Mouse (Mus musculus): ENCODE measurements around the gene Dag1. TPM values are rescaled to one million over a fixed set of nuclear protein-coding genes. Genes with fewer than 3 reads are reported as not detected.
"Not testable (repeated sequence)": the region's sequence is repeated elsewhere in the genome, so short reads cannot be mapped to it uniquely, and the experiment has no call there.

The Dag1 gene
- polyA plus RNA-seq, 1 experiment from 2014 or later: 71.1 TPM

DNA sequence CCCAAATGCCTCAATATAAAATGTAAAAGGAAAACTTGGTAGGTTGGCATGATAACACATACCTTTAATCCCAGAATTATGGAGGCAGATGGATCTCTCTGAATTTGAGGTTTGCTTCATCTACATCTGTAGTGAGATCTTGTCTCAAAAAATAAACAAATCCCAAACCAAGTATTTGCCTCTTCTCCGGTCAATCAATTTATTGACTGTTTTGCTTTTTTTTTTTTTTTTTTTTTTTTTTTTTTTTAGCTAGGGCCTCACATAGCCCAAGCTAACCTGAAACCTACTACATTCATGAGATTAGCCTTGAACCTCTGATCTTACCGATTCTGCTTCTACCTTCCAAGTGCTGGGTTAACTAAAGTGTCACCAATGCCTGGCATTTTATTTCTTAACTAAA is 25.6 kb upstream of the Dag1 start:
- 72% methylated on average over 2 of the region's 2 CpGs for WGBS
- H3K4me3 ChIP-seq: peak overlapping the region; percentile 67

DNA sequence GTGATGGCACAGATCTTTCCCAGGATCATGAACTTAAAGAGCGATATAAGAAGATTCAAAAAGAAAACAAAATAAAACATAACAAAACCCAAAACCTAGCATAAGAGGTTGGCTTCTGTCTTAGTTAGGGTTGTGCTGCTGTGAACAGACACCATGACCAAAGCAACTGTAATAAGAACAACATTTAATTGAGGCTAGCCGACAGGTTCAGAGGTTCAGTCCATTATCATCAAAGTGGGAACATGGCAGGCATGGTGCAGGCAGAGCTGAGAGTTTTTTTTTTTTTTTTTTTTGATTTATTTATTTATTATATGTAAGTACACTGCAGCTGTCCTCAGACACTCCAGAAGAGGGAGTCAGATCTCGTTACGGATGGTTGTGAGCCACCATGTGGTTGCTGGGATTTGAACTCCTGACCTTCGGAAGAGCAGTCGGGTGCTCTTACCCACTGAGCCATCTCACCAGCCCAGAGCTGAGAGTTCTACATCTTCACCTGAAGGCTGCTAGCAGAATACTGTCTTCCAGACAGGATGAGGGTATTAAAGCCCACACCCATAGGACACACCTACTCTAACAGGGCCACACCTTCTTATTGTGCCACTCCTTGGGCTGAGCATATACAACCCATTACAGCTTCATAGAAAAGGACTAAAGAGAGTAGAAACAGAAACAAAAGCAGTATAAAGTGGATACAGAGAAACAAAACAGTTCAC is 23.9 kb upstream of the Dag1 start:
- H3K36me3 ChIP-seq; H3K27ac ChIP-seq (replicated peaks); DNase-seq (ENCODE audit: low spot score); H3K27me3 ChIP-seq (ENCODE audit: low read depth, poor library complexity, severe bottlenecking); H3K4me3 ChIP-seq; H3K9me3 ChIP-seq (replicated peaks): not testable (repeated sequence)
- 74% methylated on average over 6 of the region's 6 CpGs for WGBS
- H3K4me1 ChIP-seq: peaks cover 16% of the 10 kb centered on the region

More for the DNA sequence above, 25.6 kb upstream of the Dag1 start:
- Histone ChIP-seq H3K27me3 (ENCODE audit: low read depth, poor library complexity, severe bottlenecking) (no peaks in the 10 kb centered on the region), H3K36me3 (peaks cover 7% of the 10 kb centered on the region), H3K4me1 (peaks cover 16% of the 10 kb centered on the region), H3K27ac (replicated peaks) (peak overlapping the region; percentile 92), H3K9me3 (replicated peaks) (no peaks in the 10 kb centered on the region)
- DNase-seq (ENCODE audit: low spot score): no peak

DNA sequence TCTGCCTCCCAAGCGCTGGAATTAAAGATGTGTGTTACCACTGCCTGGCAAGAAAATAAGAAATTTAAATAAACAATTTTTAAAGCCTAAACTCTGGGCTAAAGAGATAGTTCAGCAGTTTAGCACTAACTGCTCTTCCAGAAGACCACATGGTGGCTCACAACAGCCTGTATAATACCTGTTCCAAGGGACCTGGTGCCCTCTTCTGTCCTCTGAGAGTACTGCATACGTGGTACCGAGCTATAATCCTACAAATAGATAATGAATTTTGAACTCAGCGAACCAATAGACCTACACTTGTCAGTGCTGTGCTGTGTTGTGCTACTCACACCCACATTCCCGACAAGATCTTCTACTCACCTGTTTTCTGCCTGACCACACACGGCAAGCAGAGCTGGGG is 20.7 kb upstream of the Dag1 start:
- DNase-seq (ENCODE audit: low spot score): peak; percentile 62
- no peaks in the 10 kb centered on the region for H3K27me3 ChIP-seq (ENCODE audit: low read depth, poor library complexity, severe bottlenecking)
- no peak overlapping the region for H3K27ac ChIP-seq (replicated peaks)
- no peak overlapping the region for H3K4me3 ChIP-seq
- 13% methylated on average over 6 of the region's 6 CpGs for WGBS
- no peaks in the 10 kb centered on the region for H3K36me3 ChIP-seq
- H3K4me1 ChIP-seq: peaks cover under 1% of the 10 kb centered on the region; the same call in 1 of the 2 replicates
- H3K9me3 ChIP-seq (replicated peaks): no peaks in the 10 kb centered on the region

DNA sequence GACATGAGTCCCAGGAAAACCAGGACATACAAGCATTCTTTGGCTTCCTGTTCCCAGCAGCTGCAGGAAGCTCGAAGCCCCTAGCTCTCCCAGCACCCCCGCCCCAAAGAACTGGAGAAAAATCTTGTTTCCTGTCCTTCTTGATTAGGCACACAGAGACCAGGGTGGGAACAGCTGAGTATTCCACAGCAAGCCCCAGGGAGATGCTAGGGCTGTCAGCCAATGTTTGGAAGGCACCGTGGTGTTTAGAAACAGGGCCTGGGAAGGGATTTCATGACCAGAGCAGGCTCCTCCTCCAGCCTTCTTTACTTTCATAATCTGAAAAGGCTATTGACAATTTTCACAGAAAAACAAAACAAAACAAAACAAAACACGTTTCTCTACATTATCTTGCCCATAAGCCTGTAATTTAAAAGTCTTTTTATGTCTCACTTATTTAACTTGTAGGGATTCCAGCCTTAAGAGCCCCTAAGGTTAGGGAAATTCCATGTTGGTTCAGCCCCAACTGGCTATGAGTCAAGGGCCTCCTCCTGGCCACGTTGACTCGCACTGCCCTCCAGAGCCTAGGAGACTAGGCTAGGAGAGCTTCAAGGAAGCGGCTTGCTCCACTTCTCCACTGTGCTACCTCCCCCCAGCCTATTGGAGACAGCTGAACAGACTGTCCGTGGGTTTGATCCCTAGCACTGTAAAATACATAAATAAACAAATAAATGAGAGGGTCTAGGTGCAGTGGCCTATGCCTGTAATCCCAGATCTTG is 16.5 kb upstream of the Dag1 start:
- H3K4me1 ChIP-seq: no peaks in the 10 kb centered on the region
- H3K27ac ChIP-seq (replicated peaks): no peak overlapping the region
- H3K36me3 ChIP-seq: no peaks in the 10 kb centered on the region
- no peaks in the 10 kb centered on the region for H3K27me3 ChIP-seq (ENCODE audit: low read depth, poor library complexity, severe bottlenecking)
- no peaks in the 10 kb centered on the region for H3K9me3 ChIP-seq (replicated peaks)
- WGBS: 57% methylated on average over 8 of the region's 8 CpGs
- H3K4me3 ChIP-seq: no peak overlapping the region
- no peak for DNase-seq (ENCODE audit: low spot score)

DNA sequence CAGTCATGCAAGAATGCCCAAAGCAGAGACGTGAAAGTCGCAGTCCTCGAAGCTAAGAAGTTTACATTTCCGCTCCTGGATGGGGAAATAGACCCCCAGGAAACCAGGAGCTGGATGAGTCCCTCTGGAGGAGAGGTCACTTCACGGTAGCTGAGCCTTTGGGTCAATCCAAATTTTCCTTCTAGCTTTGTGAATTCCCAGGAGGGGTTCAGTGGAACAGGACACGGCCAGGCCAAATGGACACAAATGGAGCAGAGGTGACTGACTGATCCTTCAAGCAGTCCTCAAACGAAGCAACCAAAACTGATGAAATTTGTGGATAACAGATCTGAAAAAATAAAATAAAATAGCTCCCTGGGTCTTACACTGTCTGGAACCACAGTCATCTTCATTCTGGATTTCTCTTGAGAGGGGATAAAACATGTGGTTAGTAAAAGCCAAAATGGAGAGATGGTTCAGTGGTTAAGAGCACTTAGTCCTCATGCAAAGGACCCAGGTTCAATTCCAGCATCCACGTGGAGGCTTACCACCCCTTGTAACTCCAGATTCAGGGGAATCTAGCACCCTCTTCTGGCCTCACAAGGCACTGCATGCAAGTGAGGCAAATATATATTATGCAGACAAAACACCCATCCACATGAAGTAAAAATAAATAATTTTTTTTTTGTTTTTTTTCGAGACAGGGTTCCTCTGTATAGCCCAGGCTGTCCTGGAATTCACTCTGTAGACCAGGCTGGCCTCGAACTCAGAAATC is 15.1 kb upstream of the Dag1 start:
- H3K9me3 ChIP-seq (replicated peaks): no peaks in the 10 kb centered on the region
- peak; percentile 33 for DNase-seq (ENCODE audit: low spot score)
- no peaks in the 10 kb centered on the region for H3K36me3 ChIP-seq
- WGBS: 62% methylated on average over 10 of the region's 10 CpGs
- H3K27me3 ChIP-seq (ENCODE audit: low read depth, poor library complexity, severe bottlenecking): no peaks in the 10 kb centered on the region
- H3K4me1 ChIP-seq: no peaks in the 10 kb centered on the region
- no peak overlapping the region for H3K27ac ChIP-seq (replicated peaks)
- H3K4me3 ChIP-seq: no peak overlapping the region

DNA sequence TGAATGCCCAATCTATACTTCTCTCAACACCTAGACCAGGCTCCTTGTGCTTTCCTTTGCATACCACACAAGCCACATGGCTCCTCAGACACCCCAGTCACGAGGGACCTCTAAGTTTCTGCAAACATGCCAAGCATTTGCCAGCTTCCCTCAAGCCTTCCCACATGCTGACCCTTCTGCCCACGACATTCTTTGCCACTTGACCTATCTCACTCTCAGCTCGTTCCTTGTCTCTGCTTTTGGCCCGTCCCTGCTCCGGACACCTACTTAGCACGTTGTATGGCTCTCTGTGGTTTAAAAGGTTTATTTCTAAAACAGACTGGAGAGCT is 11.5 kb upstream of the Dag1 start:
- 72% methylated on average over 6 of the region's 6 CpGs for WGBS
- DNase-seq (ENCODE audit: low spot score): no peak
- H3K36me3 ChIP-seq: no peaks in the 10 kb centered on the region
- 0 out of 2 replicates have a peak, but pooled peaks cover 8% of the 10 kb centered on the region for H3K4me1 ChIP-seq
- no peak overlapping the region for H3K27ac ChIP-seq (replicated peaks)
- H3K4me3 ChIP-seq: no peak overlapping the region
- H3K27me3 ChIP-seq (ENCODE audit: low read depth, poor library complexity, severe bottlenecking): no peaks in the 10 kb centered on the region
- no peaks in the 10 kb centered on the region for H3K9me3 ChIP-seq (replicated peaks)

DNA sequence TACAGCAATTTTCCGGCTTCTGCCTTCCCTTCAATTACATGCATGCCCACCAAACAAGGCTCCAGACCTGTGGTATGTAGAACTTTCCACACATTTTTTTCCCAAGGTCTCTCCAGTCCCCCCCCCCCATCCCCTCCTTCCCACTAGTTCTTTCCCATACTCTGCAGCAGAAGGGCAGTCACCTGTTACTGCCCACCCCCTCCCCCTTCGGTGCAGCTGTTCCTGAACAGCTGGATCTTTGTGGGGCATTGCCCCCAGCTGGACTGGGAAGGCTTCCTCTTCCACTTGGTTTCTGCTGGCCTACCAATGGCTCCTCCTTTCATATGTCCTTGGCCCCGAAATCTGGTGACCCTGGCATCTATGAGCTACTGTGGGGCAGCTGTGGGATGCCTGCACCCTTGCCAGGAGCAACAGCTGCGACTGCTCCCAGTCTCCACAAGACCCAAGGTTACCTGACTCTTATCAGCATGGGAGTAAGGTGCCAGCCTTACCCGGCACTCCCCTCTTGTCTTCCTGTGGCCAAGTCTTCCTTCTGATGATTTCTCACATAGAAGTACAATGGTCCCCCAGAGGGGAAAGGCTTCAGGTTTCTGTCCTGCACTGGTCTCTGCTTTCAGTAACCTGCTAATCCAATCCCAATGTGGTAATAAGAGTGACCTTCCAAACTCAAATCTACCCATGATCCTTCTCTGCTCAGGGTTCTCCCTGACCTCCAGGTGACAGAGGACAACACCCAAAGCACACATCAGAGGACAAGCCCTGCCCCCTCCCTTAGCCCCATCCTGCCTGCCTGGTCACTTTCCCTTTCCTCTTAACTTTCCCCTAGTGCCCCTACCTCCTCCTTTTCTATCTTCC is 10.9 kb upstream of the Dag1 start:
- no peak for DNase-seq (ENCODE audit: low spot score)
- no peaks in the 10 kb centered on the region for H3K27me3 ChIP-seq (ENCODE audit: low read depth, poor library complexity, severe bottlenecking)
- 0 out of 2 replicates have a peak, but pooled peaks cover 8% of the 10 kb centered on the region for H3K4me1 ChIP-seq
- H3K36me3 ChIP-seq: no peaks in the 10 kb centered on the region
- H3K9me3 ChIP-seq (replicated peaks): no peaks in the 10 kb centered on the region
- H3K4me3 ChIP-seq: no peak overlapping the region
- WGBS: 78% methylated on average over 5 of the region's 5 CpGs
- no peak overlapping the region for H3K27ac ChIP-seq (replicated peaks)

DNA sequence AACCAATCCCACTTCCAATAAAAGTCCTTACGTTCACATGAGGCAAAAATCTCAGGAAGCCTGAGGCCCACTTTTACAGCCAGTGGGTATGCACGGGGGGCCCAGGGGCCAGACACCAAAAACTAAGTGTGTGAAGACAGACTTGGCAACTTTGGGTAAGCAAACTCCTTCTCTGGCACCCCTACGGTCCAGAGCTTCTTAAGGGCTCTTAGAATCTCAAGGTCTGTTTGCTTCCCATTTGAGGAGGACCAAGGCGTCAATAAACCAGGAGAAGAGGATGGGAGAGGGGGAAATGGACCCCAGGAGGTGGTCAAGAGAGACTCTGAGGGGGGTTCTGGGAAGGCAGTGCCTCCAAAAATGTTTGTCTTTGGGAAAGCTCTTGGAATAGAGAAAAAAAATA is 9.7 kb upstream of the Dag1 start:
- 0 out of 2 replicates have a peak, but pooled peaks cover 8% of the 10 kb centered on the region for H3K4me1 ChIP-seq
- no peaks in the 10 kb centered on the region for H3K27me3 ChIP-seq (ENCODE audit: low read depth, poor library complexity, severe bottlenecking)
- no peak overlapping the region for H3K27ac ChIP-seq (replicated peaks)
- no peak for DNase-seq (ENCODE audit: low spot score)
- H3K9me3 ChIP-seq (replicated peaks): no peaks in the 10 kb centered on the region
- 74% methylated on average over 4 of the region's 4 CpGs for WGBS
- H3K36me3 ChIP-seq: no peaks in the 10 kb centered on the region
- no peak overlapping the region for H3K4me3 ChIP-seq

DNA sequence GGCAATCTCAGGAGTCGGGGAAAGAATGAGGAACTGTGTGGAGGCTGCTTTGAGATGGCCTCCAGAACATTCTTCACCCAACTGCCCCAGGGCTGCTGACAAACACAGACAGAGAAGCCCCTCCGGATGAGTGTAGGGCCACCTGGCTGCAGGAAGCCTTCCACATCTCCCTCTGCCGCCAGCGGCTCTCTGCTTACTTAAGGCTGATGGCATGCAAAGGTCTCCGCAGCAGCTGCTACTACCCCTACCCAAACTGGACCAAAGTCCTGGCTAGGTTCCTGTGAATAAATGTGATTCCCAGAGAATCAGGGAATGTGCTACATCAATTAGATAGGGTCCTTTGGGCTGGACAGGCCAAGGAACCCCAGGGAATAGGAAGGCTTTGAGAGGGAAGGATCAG is 8.9 kb upstream of the Dag1 start:
- H3K9me3 ChIP-seq (replicated peaks): no peaks in the 10 kb centered on the region
- no peak overlapping the region for H3K4me3 ChIP-seq
- 80% methylated on average over 5 of the region's 5 CpGs for WGBS
- 0 out of 2 replicates have a peak, but pooled peaks cover 8% of the 10 kb centered on the region for H3K4me1 ChIP-seq
- no peaks in the 10 kb centered on the region for H3K27me3 ChIP-seq (ENCODE audit: low read depth, poor library complexity, severe bottlenecking)
- no peak overlapping the region for H3K27ac ChIP-seq (replicated peaks)
- no peaks in the 10 kb centered on the region for H3K36me3 ChIP-seq
- DNase-seq (ENCODE audit: low spot score): no peak

DNA sequence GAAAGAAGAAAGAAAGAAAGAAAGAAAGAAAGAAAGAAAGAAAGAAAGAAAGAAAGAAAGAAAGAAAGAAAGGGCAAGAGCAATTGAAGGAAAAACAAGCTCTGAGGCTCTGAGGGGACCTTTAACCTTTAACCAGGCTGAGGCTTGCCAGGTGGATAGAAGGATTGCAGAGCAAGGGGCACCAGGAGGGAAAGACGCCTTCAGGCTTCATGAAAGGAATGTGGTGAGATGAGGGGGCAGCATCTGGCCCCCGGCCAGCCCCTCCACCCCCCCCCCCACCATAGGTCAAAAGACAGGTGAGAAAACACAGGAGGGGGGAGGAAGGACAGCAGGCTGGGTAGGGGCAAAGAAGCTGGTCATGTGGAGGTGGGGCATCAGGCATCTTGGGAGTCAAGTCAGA is 8.2 kb upstream of the Dag1 start:
- no peak overlapping the region for H3K27ac ChIP-seq (replicated peaks)
- H3K4me3 ChIP-seq: no peak overlapping the region
- H3K4me1 ChIP-seq: 0 out of 2 replicates have a peak, but pooled peaks cover 8% of the 10 kb centered on the region
- H3K9me3 ChIP-seq (replicated peaks): no peaks in the 10 kb centered on the region
- DNase-seq (ENCODE audit: low spot score): no peak
- no peaks in the 10 kb centered on the region for H3K36me3 ChIP-seq
- H3K27me3 ChIP-seq (ENCODE audit: low read depth, poor library complexity, severe bottlenecking): no peaks in the 10 kb centered on the region
- 52% methylated on average over 2 of the region's 2 CpGs for WGBS

DNA sequence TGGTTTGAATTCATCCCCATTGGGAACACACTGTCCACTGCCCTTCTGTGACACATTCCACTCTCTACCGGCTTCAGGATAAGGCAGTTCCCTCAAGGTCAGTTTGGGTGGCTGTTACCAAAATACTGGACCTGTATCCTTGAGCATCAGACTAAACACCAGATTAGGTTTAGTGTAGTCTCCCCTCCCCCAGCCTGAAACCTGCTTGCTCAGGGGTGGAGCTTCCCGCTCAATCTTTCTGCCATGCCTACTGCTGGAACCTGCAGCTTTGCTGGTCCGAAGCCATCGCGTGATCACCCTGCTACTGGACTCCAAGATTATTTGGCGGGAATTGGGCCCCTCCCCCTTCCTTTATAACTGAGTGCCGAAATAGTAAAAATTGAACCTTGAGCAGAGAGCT is 4.9 kb upstream of the Dag1 start:
- not testable (repeated sequence) for H3K9me3 ChIP-seq (replicated peaks); H3K27ac ChIP-seq (replicated peaks); H3K36me3 ChIP-seq; DNase-seq (ENCODE audit: low spot score); H3K4me3 ChIP-seq; H3K27me3 ChIP-seq (ENCODE audit: low read depth, poor library complexity, severe bottlenecking)
- H3K4me1 ChIP-seq: peaks cover 19% of the 10 kb centered on the region
- 82% methylated on average over 7 of the region's 7 CpGs for WGBS

DNA sequence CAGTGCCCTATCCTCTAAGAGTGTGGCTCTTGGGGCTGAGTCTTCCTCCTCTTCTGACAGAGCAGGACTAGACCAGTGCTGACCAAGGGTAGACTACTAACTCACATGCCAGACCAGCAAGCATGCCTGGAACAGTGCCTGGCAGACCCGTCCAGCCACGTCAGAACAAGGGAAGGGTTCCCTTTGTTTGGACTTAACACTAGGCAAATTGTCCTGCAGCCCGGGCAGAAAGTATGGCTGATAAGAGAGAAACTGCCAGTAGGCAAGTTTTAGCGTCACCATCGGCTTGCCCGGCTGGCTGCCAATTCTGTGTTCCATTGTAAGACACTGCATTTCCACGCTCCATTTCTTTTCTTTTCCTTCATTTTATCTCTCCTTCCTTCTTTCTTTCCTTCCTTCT is 3.9 kb upstream of the Dag1 start:
- Histone ChIP-seq H3K27ac (replicated peaks) (no peak overlapping the region), H3K4me1 (peaks cover 28% of the 10 kb centered on the region), H3K36me3 (no peaks in the 10 kb centered on the region), H3K27me3 (ENCODE audit: low read depth, poor library complexity, severe bottlenecking) (no peaks in the 10 kb centered on the region), H3K4me3 (no peak overlapping the region), H3K9me3 (replicated peaks) (no peaks in the 10 kb centered on the region)
- DNase-seq (ENCODE audit: low spot score): no peak
- WGBS: 86% methylated on average over 7 of the region's 7 CpGs

Measured in midbrain, embryonic 10.5 days (tissue).